Mouse (Mus musculus) macrophage (primary cell): Measurements from ENCODE around the gene Gm5916. TPM values are rescaled to one million over a fixed set of nuclear protein-coding genes. Genes with fewer than 3 reads are reported as not detected.

Experiments
- H3K27ac ChIP-seq: fragments of 350-480 bp; formaldehyde crosslinking; 2 replicates; pipeline ENCODE4 v1.9.0; 2021
- H3K36me3 ChIP-seq: fragments of 350-480 bp; formaldehyde crosslinking; 2 replicates; pipeline ENCODE4 v1.9.0; 2021; ENCODE audit errors: inconsistent target
- H3K4me3 ChIP-seq: fragments of 350-480 bp; formaldehyde crosslinking; 2 replicates; pipeline ENCODE4 v1.9.0; 2021; ENCODE audit errors: inconsistent target
- H3K79me2 ChIP-seq: fragments of 350-480 bp; formaldehyde crosslinking; 2 replicates; pipeline ENCODE4 v1.9.0; 2021; ENCODE audit errors: inconsistent target
- WGBS: methylation state at CpG from one replicate; pipeline ENCODE4 v1.1.7; 2026; ENCODE audit warnings: inconsistent platforms; ENCODE audit not compliant: missing documents; 5-methylcytosine and 5-hydroxymethylcytosine counted together
- polyA plus RNA-seq: library from polyadenylated mRNA; stranded (reverse); fragments of 250-400 nt; gene quantifications from 3 replicates; pipeline ENCODE4 v1.2.4, GENCODE M21; 2018; ENCODE audit warnings: inconsistent platforms
- total RNA-seq, 78 experiments: library from RNA; depleted of rRNA; stranded (reverse); fragments of 250-400 nt; gene quantifications; 1 replicate in 9 of 78; 2 replicates in 24 of 78; 3 replicates in 43 of 78; 4 replicates in 2 of 78; pipeline ENCODE4 v1.2.4; 2018; ENCODE audit warnings: inconsistent platforms in 56 of 78

Gm5916 gene
- total RNA-seq (2018; cell fraction: chromatin; rRNA removed): not detected
- not detected for total RNA-seq (2018; cell fraction: cytosol; rRNA removed)
- total RNA-seq (2018; cell fraction: nucleus; rRNA removed): not detected
- polyA plus RNA-seq: not detected in 3 replicates

GRCm38 (mm10) chr9:36128679-36129078 is at the start of gene Gm5916:
Gene Gm5916, minus strand, starts transcription at chr9:36128779.
- H3K36me3 ChIP-seq: no peaks in the 10 kb centered on the region
- no peak within 1 kb of the TSS for H3K4me3 ChIP-seq
- no peaks in the 10 kb centered on the region for H3K79me2 ChIP-seq
- no peak within 1 kb of the TSS for H3K27ac ChIP-seq
- 87% methylated on average over 1 of the region's 1 CpGs for WGBS

Other genes with a start within 250 kb of the Gm5916 start
- gene 9230113P08Rik, start 220.4 kb downstream of the Gm5916 start, polyA plus RNA-seq: not detected in 3 replicates